Mouse (Mus musculus): ENCODE results near the gene Tmcc3. TPM values are rescaled to one million over a fixed set of nuclear protein-coding genes. Genes with fewer than 3 reads are reported as not detected.

The Tmcc3 gene
- total RNA-seq, 2 experiments from 2014 or later: 24.6 to 34.6 TPM

GRCm38 (mm10) chr10:94640067-94640466 is 328.3 kb downstream of the Tmcc3 start:
- no peak for DNase-seq (ENCODE audit: low spot score)
- intact Hi-C loops (cut with DNase I): loop anchor here (10.0 kb wide), 1 partner anchor 815 kb away; no protein-coding TSS in a partner anchor

Small RNA genes lying within 50 kb of the gene (microRNA-seq; reads per million reads assigned to microRNA genes)
- gene Mir7211: 1.1 reads per million

Other genes with a start within 250 kb of the Tmcc3 start
- gene Nr2c1, start 163.9 kb upstream of the Tmcc3 start, total RNA-seq (2021): 1 to 10 TPM; 7.1 to 7.6 TPM
- gene Ndufa12, start 113.2 kb upstream of the Tmcc3 start, total RNA-seq (2021): 100 to 1,000 TPM; 824 to 843 TPM
- not detected for gene Gm4792, start 13.2 kb upstream of the Tmcc3 start, total RNA-seq (2021)